In genomic region chr13:83530889-83531288, GRCm38 (mm10) we compare ENCODE assay signal across 24 mouse cellular contexts.
"Had no signal": no experiment of that assay in that cellular context is flagged by ENCODE, and none has a peak within 500 bp of the region (broad histone marks: within the 10 kb centered on the region; RNA-seq: fewer than 3 reads in every experiment).

No protein-coding gene starts in this region.

- H3K4me3 ChIP-seq: limb, embryonic 10.5 days; limb, embryonic 13.5 days; liver, embryonic 12.5 days; liver, embryonic 15.5 days; lung, embryonic 15.5 days; midbrain, embryonic 10.5 days; midbrain, embryonic 13.5 days; myocyte; neural tube, embryonic 13.5 days; stomach, embryonic 15.5 days had no signal

- DNase-seq: kidney, adult 9 months; kidney, postnatal 14 days; kidney, postnatal 4 days; layer of hippocampus, postnatal 36 days; liver; lung, adult 18-20 months; lung, postnatal 10 days; lung, postnatal 36 days; retina, postnatal 1 day; right cerebral cortex, postnatal 25 days; spleen, adult 18-20 months; thymus, postnatal 36 days had no signal

- ATAC-seq: liver, embryonic 12.5 days; midbrain, embryonic 13.5 days; midbrain, embryonic 16.5 days had no signal

- H3K27ac ChIP-seq: limb, embryonic 10.5 days; limb, embryonic 13.5 days; liver, embryonic 12.5 days; liver, embryonic 15.5 days; lung, embryonic 15.5 days; midbrain, embryonic 10.5 days; midbrain, embryonic 13.5 days; neural tube, embryonic 13.5 days; stomach, embryonic 15.5 days had no signal

- H3K4me1 ChIP-seq: limb, embryonic 10.5 days; midbrain, embryonic 10.5 days; midbrain, embryonic 13.5 days; neural tube, embryonic 13.5 days; stomach, embryonic 15.5 days had no signal

- H3K27me3 ChIP-seq: limb, embryonic 13.5 days; liver, embryonic 12.5 days; liver, embryonic 15.5 days; lung, embryonic 15.5 days; megakaryocyte, embryonic 14.5 days; neural tube, embryonic 13.5 days; stomach, embryonic 15.5 days had no signal

- H3K36me3 ChIP-seq: limb, embryonic 10.5 days; limb, embryonic 13.5 days; liver, embryonic 12.5 days; liver, embryonic 15.5 days; lung, embryonic 15.5 days; midbrain, embryonic 10.5 days; midbrain, embryonic 13.5 days; neural tube, embryonic 13.5 days; stomach, embryonic 15.5 days had no signal

- H3K4me2 ChIP-seq: limb, embryonic 13.5 days; liver, embryonic 12.5 days; liver, embryonic 15.5 days; lung, embryonic 15.5 days; midbrain, embryonic 13.5 days; neural tube, embryonic 13.5 days; stomach, embryonic 15.5 days had no signal

- H3K9ac ChIP-seq: limb, embryonic 13.5 days; liver, embryonic 12.5 days; liver, embryonic 15.5 days; lung, embryonic 15.5 days; midbrain, embryonic 13.5 days; neural tube, embryonic 13.5 days; stomach, embryonic 15.5 days had no signal

- H3K9me3 ChIP-seq: limb, embryonic 10.5 days; limb, embryonic 13.5 days; liver, embryonic 12.5 days; liver, embryonic 15.5 days; lung, embryonic 15.5 days; megakaryocyte, embryonic 14.5 days; midbrain, embryonic 10.5 days; midbrain, embryonic 13.5 days; neural tube, embryonic 13.5 days; stomach, embryonic 15.5 days had no signal
